Mouse (Mus musculus): Measurements from ENCODE around the gene Rassf4. TPM values are rescaled to one million over a fixed set of nuclear protein-coding genes. Genes with fewer than 3 reads are reported as not detected.

Gene Rassf4
- polyA plus RNA-seq, 1 experiment from 2014 or later: 6.5 TPM

GRCm38 (mm10) chr6:116651437-116652118 lies 22.2 kb downstream of the Rassf4 start:
- H3K9me3 ChIP-seq (replicated peaks): no peaks in the 10 kb centered on the region
- peak overlapping the region; percentile 48 for H3K4me3 ChIP-seq
- H3K4me1 ChIP-seq (replicated peaks): peaks cover 29% of the 10 kb centered on the region
- no peaks in the 10 kb centered on the region for H3K36me3 ChIP-seq
- 47% methylated on average over 20 of the region's 20 CpGs for WGBS
- peak overlapping the region; percentile 62 for H3K4me2 ChIP-seq
- ATAC-seq (replicated peaks; ENCODE audit: insufficient number of reproducible peaks, insufficient read depth, low FRiP score, low read depth): peak; percentile 58; the same call in 1 of the 2 replicates
- no peaks in the 10 kb centered on the region for H3K27me3 ChIP-seq
- peak overlapping the region; percentile 85 for H3K27ac ChIP-seq
- peak overlapping the region; percentile 56 for H3K9ac ChIP-seq

GRCm38 (mm10) chr6:116650406-116650805 lies 23.3 kb downstream of the Rassf4 start, which contains the start of gene Depp1:
Gene Depp1, plus strand, starts transcription at chr6:116650609.
- H3K4me1 ChIP-seq (replicated peaks): peaks cover 36% of the 10 kb centered on the region
- H3K9me3 ChIP-seq (replicated peaks): no peaks in the 10 kb centered on the region
- peak within 1 kb of the TSS; percentile 48 for H3K4me3 ChIP-seq
- no peaks in the 10 kb centered on the region for H3K36me3 ChIP-seq
- peak; percentile 50 for ATAC-seq (replicated peaks; ENCODE audit: insufficient number of reproducible peaks, insufficient read depth, low FRiP score, low read depth)
- no peaks in the 10 kb centered on the region for H3K27me3 ChIP-seq
- peak within 1 kb of the TSS; percentile 56 for H3K9ac ChIP-seq
- peak within 1 kb of the TSS; percentile 62 for H3K4me2 ChIP-seq
- 10% methylated on average over 6 of the region's 6 CpGs for WGBS
- H3K27ac ChIP-seq: peak within 1 kb of the TSS; percentile 85

GRCm38 (mm10) chr6:116649811-116650210 lies 23.9 kb downstream of the Rassf4 start:
- H3K27ac ChIP-seq: peak overlapping the region; percentile 85
- ATAC-seq (replicated peaks; ENCODE audit: insufficient number of reproducible peaks, insufficient read depth, low FRiP score, low read depth): no peak
- WGBS: 64% methylated on average over 7 of the region's 7 CpGs
- H3K4me2 ChIP-seq: no peak overlapping the region; the same call in 1 of the 2 replicates
- H3K4me1 ChIP-seq (replicated peaks): peaks cover 41% of the 10 kb centered on the region
- no peak overlapping the region for H3K4me3 ChIP-seq
- no peaks in the 10 kb centered on the region for H3K36me3 ChIP-seq
- H3K9me3 ChIP-seq (replicated peaks): no peaks in the 10 kb centered on the region
- H3K27me3 ChIP-seq: no peaks in the 10 kb centered on the region
- no peak overlapping the region for H3K9ac ChIP-seq

- H3K4me3 ChIP-seq: no peak overlapping the region
- WGBS: 60% methylated on average over 12 of the region's 12 CpGs
- 0 out of 2 replicates have a peak overlapping the region, but pooled peaks have one; percentile 15 for H3K27ac ChIP-seq
- no peaks in the 10 kb centered on the region for H3K27me3 ChIP-seq
- H3K4me1 ChIP-seq (replicated peaks): peaks cover 50% of the 10 kb centered on the region
- no peak overlapping the region for H3K4me2 ChIP-seq
- H3K9ac ChIP-seq: no peak overlapping the region
- no peaks in the 10 kb centered on the region for H3K9me3 ChIP-seq (replicated peaks)
- ATAC-seq (replicated peaks; ENCODE audit: insufficient number of reproducible peaks, insufficient read depth, low FRiP score, low read depth): 0 out of 2 replicates have a peak, but pooled peaks have one; percentile 8
- H3K36me3 ChIP-seq: no peaks in the 10 kb centered on the region
Measured at GRCm38 (mm10) chr6:116647763-116648162, 26.0 kb downstream of the Rassf4 start.

GRCm38 (mm10) chr6:116644335-116644734 lies 29.4 kb downstream of the Rassf4 start:
- Histone ChIP-seq H3K27ac (peak overlapping the region; percentile 84), H3K4me1 (replicated peaks) (peaks cover 39% of the 10 kb centered on the region), H3K4me2 (no peak overlapping the region), H3K9ac (no peak overlapping the region), H3K9me3 (replicated peaks) (no peaks in the 10 kb centered on the region), H3K36me3 (no peaks in the 10 kb centered on the region), H3K27me3 (no peaks in the 10 kb centered on the region), H3K4me3 (no peak overlapping the region)
- WGBS: 19% methylated on average over 3 of the region's 3 CpGs
- peak; percentile 83 for ATAC-seq (replicated peaks; ENCODE audit: insufficient number of reproducible peaks, insufficient read depth, low FRiP score, low read depth)

- H3K4me1 ChIP-seq (replicated peaks): peaks cover 39% of the 10 kb centered on the region
- H3K4me2 ChIP-seq: no peak overlapping the region
- H3K9me3 ChIP-seq (replicated peaks): no peaks in the 10 kb centered on the region
- H3K4me3 ChIP-seq: no peak overlapping the region
- no peak overlapping the region for H3K9ac ChIP-seq
- H3K36me3 ChIP-seq: no peaks in the 10 kb centered on the region
- WGBS: 56% methylated on average over 4 of the region's 4 CpGs
- ATAC-seq (replicated peaks; ENCODE audit: insufficient number of reproducible peaks, insufficient read depth, low FRiP score, low read depth): no peak
- H3K27ac ChIP-seq: peak overlapping the region; percentile 84
- no peaks in the 10 kb centered on the region for H3K27me3 ChIP-seq
Measured at GRCm38 (mm10) chr6:116643881-116644280, 29.9 kb downstream of the Rassf4 start.

- H3K27me3 ChIP-seq: no peaks in the 10 kb centered on the region
- peak overlapping the region; percentile 84; the same call in 1 of the 2 replicates for H3K27ac ChIP-seq
- no peak overlapping the region for H3K9ac ChIP-seq
- H3K36me3 ChIP-seq: no peaks in the 10 kb centered on the region
- H3K4me3 ChIP-seq: no peak overlapping the region
- no peaks in the 10 kb centered on the region for H3K9me3 ChIP-seq (replicated peaks)
- no peak for ATAC-seq (replicated peaks; ENCODE audit: insufficient number of reproducible peaks, insufficient read depth, low FRiP score, low read depth)
- H3K4me1 ChIP-seq (replicated peaks): peaks cover 46% of the 10 kb centered on the region
- no peak overlapping the region for H3K4me2 ChIP-seq
- WGBS: 70% methylated on average over 11 of the region's 11 CpGs
Measured at GRCm38 (mm10) chr6:116642942-116643341, 30.8 kb downstream of the Rassf4 start.

GRCm38 (mm10) chr6:116639663-116640062 lies 34.1 kb downstream of the Rassf4 start:
- 50% methylated on average over 2 of the region's 2 CpGs for WGBS
- no peak overlapping the region for H3K4me3 ChIP-seq
- H3K4me2 ChIP-seq: no peak overlapping the region
- ATAC-seq (replicated peaks; ENCODE audit: insufficient number of reproducible peaks, insufficient read depth, low FRiP score, low read depth): no peak
- H3K4me1 ChIP-seq (replicated peaks): peaks cover 61% of the 10 kb centered on the region
- H3K9ac ChIP-seq: no peak overlapping the region
- no peaks in the 10 kb centered on the region for H3K36me3 ChIP-seq
- H3K27me3 ChIP-seq: no peaks in the 10 kb centered on the region
- no peaks in the 10 kb centered on the region for H3K9me3 ChIP-seq (replicated peaks)
- H3K27ac ChIP-seq: peak overlapping the region; percentile 24; the same call in 1 of the 2 replicates

GRCm38 (mm10) chr6:116638871-116639270 lies 34.9 kb downstream of the Rassf4 start:
- no peak overlapping the region for H3K9ac ChIP-seq
- H3K4me3 ChIP-seq: no peak overlapping the region
- peaks cover 63% of the 10 kb centered on the region for H3K4me1 ChIP-seq (replicated peaks)
- ATAC-seq (replicated peaks; ENCODE audit: insufficient number of reproducible peaks, insufficient read depth, low FRiP score, low read depth): no peak
- no peaks in the 10 kb centered on the region for H3K9me3 ChIP-seq (replicated peaks)
- 78% methylated on average over 2 of the region's 2 CpGs for WGBS
- H3K27me3 ChIP-seq: no peaks in the 10 kb centered on the region
- no peak overlapping the region for H3K27ac ChIP-seq
- H3K4me2 ChIP-seq: no peak overlapping the region
- no peaks in the 10 kb centered on the region for H3K36me3 ChIP-seq

GRCm38 (mm10) chr6:116637496-116637895 lies 36.3 kb downstream of the Rassf4 start:
- no peaks in the 10 kb centered on the region for H3K9me3 ChIP-seq (replicated peaks)
- peak overlapping the region; percentile 97; the same call in 1 of the 2 replicates for H3K27ac ChIP-seq
- no peak overlapping the region for H3K4me3 ChIP-seq
- H3K4me2 ChIP-seq: no peak overlapping the region
- H3K9ac ChIP-seq: no peak overlapping the region
- H3K36me3 ChIP-seq: no peaks in the 10 kb centered on the region
- no peaks in the 10 kb centered on the region for H3K27me3 ChIP-seq
- WGBS: 58% methylated on average over 5 of the region's 5 CpGs
- H3K4me1 ChIP-seq (replicated peaks): peaks cover 55% of the 10 kb centered on the region
- no peak for ATAC-seq (replicated peaks; ENCODE audit: insufficient number of reproducible peaks, insufficient read depth, low FRiP score, low read depth)

- Histone ChIP-seq H3K27me3 (no peaks in the 10 kb centered on the region), H3K4me1 (replicated peaks) (peaks cover 52% of the 10 kb centered on the region), H3K4me2 (no peak overlapping the region), H3K9me3 (replicated peaks) (no peaks in the 10 kb centered on the region), H3K4me3 (no peak overlapping the region), H3K27ac (peak overlapping the region; percentile 97), H3K36me3 (no peaks in the 10 kb centered on the region), H3K9ac (no peak overlapping the region)
- 63% methylated on average over 9 of the region's 9 CpGs for WGBS
- ATAC-seq (replicated peaks; ENCODE audit: insufficient number of reproducible peaks, insufficient read depth, low FRiP score, low read depth): no peak
Measured at GRCm38 (mm10) chr6:116636581-116637235, 37.0 kb downstream of the Rassf4 start.

All from heart, embryonic 15.5 days (tissue).